Mouse (Mus musculus): ENCODE results near the gene Mydgf.

GRCm38 (mm10) chr17:56173401-56174046, 10.2 kb downstream of the Mydgf start:
- no peak for TF ChIP-seq POLR2A (IDR thresholded peaks at IDR 0.05; ENCODE audit: insufficient read length, low read depth)
- no peak for TF ChIP-seq TCF12 (IDR thresholded peaks at IDR 0.05; ENCODE audit: insufficient read depth, poor library complexity, severe bottlenecking)
- TF ChIP-seq E2F4 (IDR thresholded peaks at IDR 0.05; ENCODE audit: insufficient read depth) = no peak
